Mouse (Mus musculus) C2C12 (cell line): ENCODE results near the gene Cd6. TPM values are rescaled to one million over a fixed set of nuclear protein-coding genes. Genes with fewer than 3 reads are reported as not detected.

Source experiments
- H3K27me3 ChIP-seq: one replicate; pipeline ENCODE4 v1.6.1; 2011; ENCODE audit not compliant: control insufficient read depth, insufficient read depth, insufficient read length
- H3K36me3 ChIP-seq: one replicate; pipeline ENCODE4 v1.6.1; 2011; ENCODE audit not compliant: control insufficient read depth, insufficient read depth
- H3K4me3 ChIP-seq: one replicate; pipeline ENCODE4 v1.5.1; 2011; ENCODE audit warnings: mild to moderate bottlenecking, control low read depth; ENCODE audit not compliant: poor library complexity, insufficient read depth, severe bottlenecking
- H3K79me2 ChIP-seq: one replicate; pipeline ENCODE4 v1.6.1; 2011; ENCODE audit not compliant: control insufficient read depth, insufficient read depth
- H3K79me3 ChIP-seq: one replicate; pipeline ENCODE4 v1.6.1; 2011; ENCODE audit warnings: low read depth, control low read depth
- H3ac ChIP-seq: one replicate; pipeline ENCODE3; 2011; ENCODE audit warnings: low read depth; ENCODE audit not compliant: control insufficient read depth, insufficient read length
- CEBPB ChIP-seq: IDR thresholded peaks from one replicate; pipeline ENCODE4 v1.6.1; 2011; ENCODE audit warnings: low read depth, mild to moderate bottlenecking, control low read depth, moderate library complexity
- CTCF ChIP-seq: IDR thresholded peaks from one replicate; pipeline ENCODE4 v1.5.1; 2011; ENCODE audit not compliant: control insufficient read depth, insufficient read depth, insufficient read length
- FOSL1 ChIP-seq: IDR thresholded peaks from one replicate; pipeline ENCODE4 v1.8.0; 2011; ENCODE audit warnings: mild to moderate bottlenecking, low read length; ENCODE audit not compliant: poor library complexity, insufficient read depth, severe bottlenecking
- MAX ChIP-seq: IDR thresholded peaks from one replicate; pipeline ENCODE4 v1.6.1; 2011; ENCODE audit warnings: mild to moderate bottlenecking, control low read depth
- MYOD1 ChIP-seq: IDR thresholded peaks from one replicate; pipeline ENCODE4 v1.6.1; 2011; ENCODE audit warnings: low read depth; ENCODE audit not compliant: control insufficient read depth, insufficient read length
- MYOG ChIP-seq: IDR thresholded peaks from one replicate; pipeline ENCODE4 v1.6.1; 2011; ENCODE audit not compliant: control insufficient read depth, insufficient read length; ENCODE audit errors: extremely low read depth
- USF1 ChIP-seq: IDR thresholded peaks from one replicate; pipeline ENCODE4 v1.6.1; 2011; ENCODE audit warnings: low read depth, mild to moderate bottlenecking, control low read depth, moderate library complexity
- polyA plus RNA-seq: library from polyadenylated mRNA; unstranded; fragments of >200 nt; fragmentation: generic; extraction: Trizol; gene quantifications from one replicate; pipeline ENCODE4 v1.2.1, GENCODE M21; 2012; ENCODE audit warnings: missing spikeins

The Cd6 gene
- polyA plus RNA-seq, 1 experiment = 0.30 TPM

- Histone ChIP-seq H3K79me3 (no peaks in the 10 kb centered on the region), H3ac (no peak overlapping the region), H3K27me3 (no peaks in the 10 kb centered on the region), H3K4me3 (no peak overlapping the region), H3K79me2 (no peaks in the 10 kb centered on the region), H3K36me3 (no peaks in the 10 kb centered on the region)
- TF ChIP-seq MYOD1 = no peak
- no peak for TF ChIP-seq MYOG
Observed at GRCm38 (mm10) chr19:10788242-10788641, 41.6 kb downstream of the Cd6 start.

DNA sequence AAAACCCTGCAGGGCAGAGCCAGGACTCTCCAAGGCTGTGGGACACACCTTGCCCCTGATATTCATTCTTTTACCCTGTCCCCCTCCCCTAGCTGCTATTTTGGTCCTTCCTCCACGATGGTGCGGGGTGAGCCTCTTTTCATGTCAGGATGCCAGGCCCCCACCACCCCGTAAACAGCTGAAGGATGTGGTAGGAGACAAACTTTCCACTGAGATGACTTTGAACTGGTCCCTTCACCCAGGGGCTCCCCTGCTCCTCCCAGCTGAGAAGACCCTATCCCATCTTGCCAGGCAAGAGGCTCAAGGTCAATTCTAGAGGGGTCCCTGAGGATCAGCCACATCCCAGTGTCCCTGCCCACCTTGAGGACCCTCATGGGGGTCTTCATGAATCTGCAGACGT, 42.5 kb downstream of the Cd6 start:
- Histone ChIP-seq H3K79me2 (no peaks in the 10 kb centered on the region), H3ac (no peak overlapping the region), H3K79me3 (no peaks in the 10 kb centered on the region), H3K27me3 (no peaks in the 10 kb centered on the region), H3K36me3 (no peaks in the 10 kb centered on the region), H3K4me3 (no peak overlapping the region)
- TF ChIP-seq CTCF = no peak
- TF ChIP-seq MYOG = no peak
- TF ChIP-seq USF1 = no peak
- no peak for TF ChIP-seq CEBPB
- TF ChIP-seq MYOD1 = no peak
- no peak for TF ChIP-seq MAX
- TF ChIP-seq FOSL1 = no peak

DNA sequence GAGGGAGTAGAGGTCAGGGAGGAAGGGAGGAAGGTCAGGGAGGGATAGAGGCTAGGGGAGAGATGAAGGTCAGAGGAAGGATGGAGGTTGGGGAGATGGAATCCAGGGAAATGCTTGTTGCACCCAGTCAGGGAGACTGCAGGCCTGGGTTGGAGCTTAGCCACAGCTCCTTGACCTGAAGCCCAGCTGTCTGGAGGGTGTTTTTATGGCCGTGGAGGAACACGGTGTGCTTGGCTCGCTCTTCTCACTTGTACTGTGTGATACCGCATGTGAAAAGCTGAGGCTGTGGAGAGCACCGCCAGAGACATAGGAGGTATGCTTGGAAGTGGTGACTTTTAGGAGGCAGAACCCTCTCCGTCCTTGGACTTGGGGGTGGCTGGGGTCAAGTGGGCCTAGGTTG, 43.1 kb downstream of the Cd6 start:
- no peak overlapping the region for H3ac ChIP-seq
- H3K79me3 ChIP-seq = no peaks in the 10 kb centered on the region
- no peak overlapping the region for H3K4me3 ChIP-seq
- no peaks in the 10 kb centered on the region for H3K79me2 ChIP-seq
- no peaks in the 10 kb centered on the region for H3K27me3 ChIP-seq
- TF ChIP-seq FOSL1 (no peak), USF1 (no peak), CEBPB (no peak), MYOD1 (no peak), MYOG (no peak), MAX (no peak), CTCF (no peak)
- no peaks in the 10 kb centered on the region for H3K36me3 ChIP-seq

DNA sequence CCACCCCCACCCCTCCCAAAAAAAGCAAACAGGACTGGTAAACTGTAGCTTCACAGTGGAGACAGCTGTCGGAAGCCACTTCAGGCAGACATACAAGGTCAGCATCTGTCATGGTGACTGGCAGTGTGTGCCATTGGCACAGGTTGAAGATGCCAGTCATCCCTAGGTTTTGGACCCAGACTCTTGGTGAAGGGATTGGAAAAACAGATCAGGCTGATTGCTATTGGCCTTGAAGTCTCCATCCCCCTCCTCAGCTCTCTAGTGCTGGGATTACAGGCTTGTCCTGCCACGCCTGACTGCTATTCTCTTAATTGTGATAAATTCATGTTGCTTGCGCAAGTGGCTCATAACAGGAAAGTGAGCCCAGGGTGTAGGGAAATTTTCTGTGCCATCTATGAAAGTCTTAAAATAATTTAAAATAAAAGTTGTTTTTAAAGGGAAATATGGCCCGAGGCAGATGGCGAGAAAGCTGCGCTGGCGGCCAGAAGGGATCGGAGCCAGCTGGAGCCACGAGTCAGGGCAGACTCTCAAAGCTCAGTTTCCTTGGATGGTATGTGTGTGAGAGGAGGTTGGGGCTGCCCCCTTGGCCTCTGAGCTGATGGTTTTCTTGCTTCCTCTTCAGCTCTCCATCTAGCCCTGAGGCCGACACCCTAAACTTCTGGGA, 44.9 kb downstream of the Cd6 start:
- no peaks in the 10 kb centered on the region for H3K79me3 ChIP-seq
- no peaks in the 10 kb centered on the region for H3K36me3 ChIP-seq
- H3K27me3 ChIP-seq = no peaks in the 10 kb centered on the region
- H3K79me2 ChIP-seq = no peaks in the 10 kb centered on the region
- no peak overlapping the region for H3K4me3 ChIP-seq
- no peak overlapping the region for H3ac ChIP-seq
- TF ChIP-seq MYOD1 (no peak), CTCF (no peak)

DNA sequence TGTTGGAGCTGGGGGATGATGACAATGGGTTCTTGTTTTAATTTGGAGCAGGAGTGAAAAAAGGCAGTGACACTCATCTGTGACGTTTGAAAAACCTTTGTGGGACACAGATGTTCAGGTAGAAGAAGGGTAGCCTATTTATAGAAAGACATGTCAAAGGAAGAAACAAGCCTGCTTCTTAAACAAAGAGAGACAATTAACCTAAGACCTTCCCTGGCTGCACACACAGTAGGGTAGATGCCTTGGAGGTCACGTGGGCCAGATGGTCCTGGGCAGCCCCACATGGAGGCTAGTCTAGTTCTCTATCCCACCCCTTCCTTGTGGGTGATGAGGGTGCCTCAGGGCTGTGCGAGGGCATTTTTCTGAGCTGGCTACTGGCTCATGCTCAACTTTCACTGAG, 45.8 kb downstream of the Cd6 start:
- Histone ChIP-seq H3K27me3 (no peaks in the 10 kb centered on the region), H3K4me3 (no peak overlapping the region), H3ac (no peak overlapping the region), H3K36me3 (no peaks in the 10 kb centered on the region), H3K79me3 (no peaks in the 10 kb centered on the region), H3K79me2 (no peaks in the 10 kb centered on the region)
- TF ChIP-seq MYOG (no peak), CEBPB (no peak), CTCF (no peak), MAX (no peak)

DNA sequence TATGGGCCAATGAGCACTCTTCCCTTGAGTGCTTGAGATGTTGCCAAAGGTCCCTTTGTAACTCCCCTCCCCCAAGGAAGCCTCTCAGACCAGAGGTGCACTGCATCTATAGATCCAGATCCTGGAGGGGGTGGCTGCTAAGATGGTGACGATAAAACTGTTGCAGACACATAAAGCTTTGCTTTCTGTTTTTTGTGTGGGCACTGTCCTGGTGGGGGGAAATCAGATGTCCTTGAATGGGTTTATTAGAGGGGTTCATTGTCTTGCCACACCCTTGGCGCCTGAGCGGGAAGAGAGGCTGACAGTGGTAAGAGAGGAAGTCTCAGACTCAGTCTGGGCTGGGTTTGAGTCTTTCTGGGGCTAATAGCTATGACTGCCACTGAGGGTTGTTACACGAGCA, 46.7 kb downstream of the Cd6 start:
- Histone ChIP-seq H3K36me3 (no peaks in the 10 kb centered on the region), H3ac (no peak overlapping the region), H3K27me3 (no peaks in the 10 kb centered on the region), H3K79me3 (no peaks in the 10 kb centered on the region), H3K4me3 (no peak overlapping the region), H3K79me2 (no peaks in the 10 kb centered on the region)
- TF ChIP-seq MYOD1 = no peak
- TF ChIP-seq CEBPB = no peak
- TF ChIP-seq MAX = no peak
- TF ChIP-seq CTCF = no peak
- TF ChIP-seq MYOG = no peak
- TF ChIP-seq FOSL1 = no peak
- no peak for TF ChIP-seq USF1
